Comparison of ENCODE assay signal across 22 mouse cellular contexts in the genomic region with DNA sequence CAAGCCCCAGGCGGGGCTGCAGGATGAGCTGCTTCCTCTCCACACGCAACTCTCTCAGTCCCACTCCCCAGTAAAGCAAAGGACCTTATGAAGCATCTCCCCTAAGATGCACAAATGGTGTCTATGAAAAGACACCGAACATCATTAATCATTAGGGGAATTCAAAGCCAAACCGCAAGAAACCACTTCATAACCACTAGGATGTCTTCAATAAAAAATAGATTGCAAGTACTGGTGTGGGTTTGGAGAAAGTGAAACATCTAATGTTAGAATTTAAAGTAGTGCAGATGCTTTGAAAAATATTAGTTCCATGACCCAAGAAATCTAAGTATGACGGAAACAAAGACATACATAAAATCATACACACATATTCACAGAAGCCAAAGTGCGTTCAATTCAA.
"Had no signal": no experiment of that assay in that cellular context is flagged by ENCODE, and none has a peak within 500 bp of the region (broad histone marks: within the 10 kb centered on the region; RNA-seq: fewer than 3 reads in every experiment).

No protein-coding gene starts in this region.

- H3K4me3 ChIP-seq: kidney, embryonic 15.5 days; left cerebral cortex, adult 2 months; limb, embryonic 10.5 days; limb, embryonic 13.5 days; liver, embryonic 12.5 days; liver, embryonic 15.5 days; lung, embryonic 15.5 days; megakaryocyte, embryonic 14.5 days; midbrain, embryonic 10.5 days; midbrain, embryonic 13.5 days; myocyte had no signal

- H3K27ac ChIP-seq: kidney, embryonic 15.5 days; left cerebral cortex, adult 2 months; limb, embryonic 10.5 days; limb, embryonic 13.5 days; liver, embryonic 12.5 days; liver, embryonic 15.5 days; lung, embryonic 15.5 days; midbrain, embryonic 10.5 days; midbrain, embryonic 13.5 days had no signal

- H3K9me3 ChIP-seq: kidney, embryonic 15.5 days; limb, embryonic 10.5 days; limb, embryonic 13.5 days; liver, embryonic 12.5 days; liver, embryonic 15.5 days; lung, embryonic 15.5 days; megakaryocyte, embryonic 14.5 days; midbrain, embryonic 10.5 days; midbrain, embryonic 13.5 days had no signal

- H3K27me3 ChIP-seq: kidney, embryonic 15.5 days; limb, embryonic 13.5 days; liver, embryonic 12.5 days; liver, embryonic 15.5 days; lung, embryonic 15.5 days; megakaryocyte, embryonic 14.5 days; midbrain, embryonic 13.5 days had no signal

- H3K4me1 ChIP-seq: kidney, embryonic 15.5 days; limb, embryonic 10.5 days; limb, embryonic 13.5 days; liver, embryonic 15.5 days; lung, embryonic 15.5 days; midbrain, embryonic 10.5 days; midbrain, embryonic 13.5 days had no signal

- H3K4me2 ChIP-seq: kidney, embryonic 15.5 days; limb, embryonic 13.5 days; liver, embryonic 12.5 days; liver, embryonic 15.5 days; lung, embryonic 15.5 days; midbrain, embryonic 13.5 days had no signal

- ATAC-seq: liver, embryonic 12.5 days; midbrain, embryonic 13.5 days; midbrain, embryonic 16.5 days had no signal

- DNase-seq: kidney, adult 8-10 months; kidney, postnatal 10 days; kidney, postnatal 36 days; layer of hippocampus, postnatal 36 days; liver; lung, adult 18-20 months; lung, postnatal 10 days; lung, postnatal 36 days; thymus, adult 2 months; thymus, postnatal 25 days had no signal

- H3K9ac ChIP-seq: kidney, embryonic 15.5 days; limb, embryonic 13.5 days; liver, embryonic 12.5 days; liver, embryonic 15.5 days; lung, embryonic 15.5 days; midbrain, embryonic 13.5 days had no signal
